Mouse (Mus musculus): ENCODE results near the gene Fez2.

- TF ChIP-seq CTCF (IDR thresholded peaks at IDR 0.05; ENCODE audit: low read depth) (no peak), EP300 (optimal IDR thresholded peaks at IDR 0.05) (no peak)
These were observed 16.6 kb downstream of the Fez2 start for GRCm38 (mm10) chr17:78401311-78401710.

Data from stomach, postnatal 0 days (tissue).